In the genomic region with DNA sequence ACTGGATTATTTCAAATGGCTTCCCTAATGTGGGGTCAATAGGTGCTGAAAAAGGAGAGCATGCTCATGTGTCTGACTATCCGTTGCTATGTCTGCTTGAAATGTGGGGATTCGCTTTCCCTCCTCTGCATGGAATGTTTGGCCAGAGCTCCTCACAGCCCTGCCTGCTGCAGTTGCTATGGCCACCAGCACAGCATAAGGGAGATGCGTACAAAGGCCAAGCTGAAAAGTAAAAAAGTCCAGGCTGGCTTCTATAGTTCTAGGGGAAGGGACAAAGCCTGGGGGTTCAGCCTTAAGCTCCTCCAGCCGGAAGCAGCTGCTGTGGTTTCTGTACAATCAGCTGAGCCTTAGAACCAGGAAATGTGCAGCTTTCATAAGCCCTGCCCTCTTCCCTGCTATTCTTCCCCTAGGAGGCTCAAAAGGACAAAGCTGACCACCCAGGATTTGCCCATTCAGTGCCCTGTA, we compare ENCODE assay signal across 9 mouse cellular contexts. TPM values are rescaled to one million over a fixed set of nuclear protein-coding genes. Genes with fewer than 3 reads are reported as not detected.
DNase-seq lines count a peak whose midpoint lies in the region; ATAC-seq lines count a peak whose summit lies in the region.
"Had no signal": no experiment of that assay in that cellular context is flagged by ENCODE, and none has a peak within 500 bp of the region (broad histone marks: within the 10 kb centered on the region; RNA-seq: fewer than 3 reads in every experiment).

No protein-coding gene starts in this region.

- no peak overlapping the region for H3K4me3 ChIP-seq in embryonic facial prominence, embryonic 11.5 days (ENCODE audit: low read depth, low read length)
- H3K4me3 ChIP-seq: neural tube, embryonic 12.5 days had no signal

- H3K27ac ChIP-seq in embryonic facial prominence, embryonic 11.5 days (replicated peaks; ENCODE audit: low read depth, low read length), result no peak overlapping the region
- H3K27ac ChIP-seq: neural tube, embryonic 12.5 days had no signal

- H3K4me1 ChIP-seq in embryonic facial prominence, embryonic 11.5 days (ENCODE audit: control insufficient read depth, insufficient read depth, low read length), result no peaks in the 10 kb centered on the region

- intact Hi-C loops in heart, postnatal 10 days (cut with DNase I), result no loop called here
- intact Hi-C loops in heart, postnatal 25 days (cut with DNase I), result no loop called here

- ATAC-seq in embryonic facial prominence, embryonic 11.5 days (replicated peaks; ENCODE audit: insufficient number of reproducible peaks, low FRiP score, low TSS enrichment, low read depth), result peak; percentile 61; the same call in 1 of the 2 replicates

- no peaks in the 10 kb centered on the region for H3K27me3 ChIP-seq in embryonic facial prominence, embryonic 11.5 days (ENCODE audit: control insufficient read depth, insufficient read depth, low read length)
- H3K27me3 ChIP-seq: neural tube, embryonic 12.5 days had no signal

- H3K9ac ChIP-seq in embryonic facial prominence, embryonic 11.5 days (replicated peaks; ENCODE audit: low read length), result no peak overlapping the region
- H3K9ac ChIP-seq: neural tube, embryonic 12.5 days had no signal

- H3K4me2 ChIP-seq in embryonic facial prominence, embryonic 11.5 days (ENCODE audit: low read depth, low read length), result no peak overlapping the region
- H3K4me2 ChIP-seq: neural tube, embryonic 12.5 days had no signal

- 48% methylated on average over 4 of the region's 4 CpGs for WGBS in embryonic facial prominence, embryonic 11.5 days

- H3K36me3 ChIP-seq in embryonic facial prominence, embryonic 11.5 days (replicated peaks; ENCODE audit: control insufficient read depth, insufficient read depth, low read depth, low read length), result no peaks in the 10 kb centered on the region
- H3K36me3 ChIP-seq: neural tube, embryonic 12.5 days had no signal

- peak; percentile 20 to 27 for DNase-seq in heart, postnatal 10 days
- no peak for DNase-seq in heart, postnatal 25 days (ENCODE audit: low spot score)
- DNase-seq in embryonic facial prominence, embryonic 11.5 days (ENCODE audit: low spot score), result peak; percentile 21
- peak; percentile 74 for DNase-seq in kidney, postnatal 10 days
- DNase-seq in naive thymus-derived CD4-positive, alpha-beta T cell, adult 2 months (ENCODE audit: low read depth), result peak; percentile 10
- DNase-seq in frontal cortex, postnatal 10 days (ENCODE audit: low spot score in 2 of 2), result no peak
- DNase-seq in cerebellum, postnatal 4 days (ENCODE audit: low spot score in 2 of 2), result no peak
- no peak for DNase-seq in left cerebral cortex, adult 11 months (ENCODE audit: low spot score)

- no peaks in the 10 kb centered on the region for H3K9me3 ChIP-seq in embryonic facial prominence, embryonic 11.5 days (replicated peaks; ENCODE audit: control insufficient read depth, low read length)
- H3K9me3 ChIP-seq: neural tube, embryonic 12.5 days had no signal

RNA-seq across cellular contexts. Expression of gene Gm11985, which starts 27.7 kb away (rescaled TPM):
- total RNA-seq in heart, postnatal 10 days (2021), result not detected
- total RNA-seq in heart, postnatal 25 days (2021), result not detected
- not detected in 2 replicates for polyA plus RNA-seq in embryonic facial prominence, embryonic 11.5 days (2014; fragmentation: Nextera tagmentation; extraction: Ambion mirVana)
- polyA plus RNA-seq: neural tube, embryonic 12.5 days had no signal

RNA-seq across cellular contexts. Expression of gene Igfbp1, which starts 36.9 kb away (rescaled TPM):
- not detected for total RNA-seq in heart, postnatal 10 days (2021)
- not detected for total RNA-seq in heart, postnatal 25 days (2021)
- polyA plus RNA-seq in embryonic facial prominence, embryonic 11.5 days (2014; fragmentation: Nextera tagmentation; extraction: Ambion mirVana), result 0.27 and 0.50 TPM in 2 replicates

RNA-seq across cellular contexts. Expression of gene Igfbp3, which starts 53.1 kb away (rescaled TPM):
- total RNA-seq in heart, postnatal 10 days (2021), result 10 to 100 TPM; 23.2 to 24.7 TPM
- total RNA-seq in heart, postnatal 25 days (2021), result 10 to 100 TPM; 35.3 to 44.3 TPM
- polyA plus RNA-seq in embryonic facial prominence, embryonic 11.5 days (2014; fragmentation: Nextera tagmentation; extraction: Ambion mirVana), result 51.1 and 53.7 TPM in 2 replicates

Comparison
In these comparisons a context has a peak if more than half of its experiments do, and no peak if none do; other contexts are left out.
1. DNase-seq: peak in heart, postnatal 10 days (2 of 2), embryonic facial prominence, embryonic 11.5 days (single experiment), kidney, postnatal 10 days (single experiment) and naive thymus-derived CD4-positive, alpha-beta T cell, adult 2 months (single experiment); none in heart, postnatal 25 days (single experiment), frontal cortex, postnatal 10 days (0 of 2), cerebellum, postnatal 4 days (0 of 2) and left cerebral cortex, adult 11 months (single experiment).